Mouse (Mus musculus) cerebellum, postnatal 25 days (tissue): Measurements from ENCODE around the gene Skor1.

Source experiments
- DNase-seq, 2 experiments: peaks; one replicate each; pipeline ENCODE4 v3.0.0; 2021; ENCODE audit warnings: mixed read lengths in 2 of 2

The Skor1 gene

DNA sequence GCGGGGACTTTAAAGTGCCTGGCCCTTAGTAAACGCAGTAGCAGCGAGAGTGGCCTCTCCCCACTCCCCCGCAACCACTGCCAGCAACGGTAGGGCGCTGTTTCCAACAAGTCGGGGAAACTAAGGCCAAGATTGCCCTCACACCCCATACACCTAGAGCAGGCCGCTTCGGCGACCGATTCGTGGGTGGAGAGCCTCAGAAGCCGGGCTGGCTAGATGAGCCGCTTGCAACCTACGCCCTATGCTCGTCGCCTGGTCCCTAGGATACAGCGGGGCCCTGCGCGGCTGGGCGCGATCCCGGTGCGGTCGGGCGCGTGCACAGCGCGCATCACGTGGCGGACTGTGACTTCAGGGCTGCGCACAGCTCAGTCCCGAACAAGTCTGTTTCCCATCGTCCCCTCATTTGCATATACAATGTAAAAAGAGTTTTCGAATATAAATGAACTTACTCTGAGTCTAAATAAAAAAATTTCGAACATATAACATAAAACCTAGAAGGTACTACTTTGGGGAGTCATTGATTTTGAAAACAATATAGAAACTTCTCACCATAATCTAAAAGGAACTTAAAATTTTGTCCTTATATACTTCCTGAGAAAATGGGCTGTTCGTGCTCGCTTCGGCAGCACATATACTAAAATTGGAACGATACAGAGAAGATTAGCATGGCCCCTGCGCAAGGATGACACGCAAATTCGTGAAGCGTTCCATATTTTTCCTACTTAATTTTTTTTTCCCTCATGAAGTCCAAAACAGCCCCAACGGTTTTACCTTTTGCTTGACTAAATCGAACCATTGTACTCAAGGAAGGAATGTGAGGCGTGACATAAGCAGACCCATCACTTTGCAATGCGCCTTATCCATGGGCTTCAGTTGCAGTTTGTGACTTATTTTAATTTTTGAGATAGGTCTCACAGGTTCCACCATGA is 15.8 kb downstream of the Skor1 start:
- DNase-seq, result peak; percentile 97

DNA sequence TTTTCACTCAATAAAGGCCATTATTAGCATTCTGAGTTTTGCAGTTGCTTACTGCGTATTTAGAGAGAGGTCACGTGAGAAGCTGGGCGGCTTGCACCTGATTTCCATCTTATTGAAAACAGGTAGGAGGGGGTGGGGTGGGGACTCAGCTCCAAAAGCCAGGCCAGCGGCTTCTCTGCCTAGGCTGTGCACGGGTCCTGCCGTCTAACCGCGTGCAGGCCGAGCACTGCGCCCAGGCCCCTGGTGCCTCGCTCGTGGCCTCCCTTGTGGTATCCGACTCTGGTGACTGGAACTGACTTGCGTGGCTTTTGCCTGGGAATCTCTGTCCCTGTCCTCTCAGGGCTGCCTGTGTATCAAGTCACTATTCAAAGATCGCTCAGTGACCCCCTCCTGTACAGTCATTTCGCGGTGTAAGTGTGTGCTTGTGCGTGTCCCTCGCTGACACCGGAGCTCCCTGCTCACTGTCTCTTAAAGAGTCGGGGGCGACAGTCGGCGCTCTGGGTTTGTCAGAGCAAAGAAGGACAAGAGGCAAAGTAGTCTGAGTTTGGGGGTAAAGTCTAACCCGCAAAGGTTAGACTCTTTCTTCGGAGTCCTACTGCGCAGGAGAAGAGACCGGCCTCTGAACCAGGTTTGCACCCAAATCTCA is 16.7 kb downstream of the Skor1 start:
- DNase-seq, result peak; percentile 76 to 81

DNA sequence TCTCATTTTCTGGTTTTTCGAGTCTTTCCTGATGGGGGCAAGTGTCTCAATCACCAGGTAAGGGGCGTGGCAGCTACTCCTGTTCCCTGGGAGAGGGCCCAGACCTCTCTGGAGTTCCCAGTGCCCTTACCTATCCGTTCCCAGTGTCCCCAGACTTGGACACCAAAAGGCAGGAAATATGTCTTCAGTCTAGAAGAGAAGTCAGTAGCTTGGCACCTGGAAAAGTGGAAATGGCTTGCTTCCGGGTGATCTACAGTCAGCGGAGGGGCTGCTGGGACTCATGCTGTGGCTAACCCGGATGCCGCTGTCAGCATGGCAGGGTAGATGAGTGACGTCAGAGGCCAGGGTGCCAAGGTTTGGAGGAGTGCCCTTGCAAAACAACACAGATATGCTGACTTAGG is 19.1 kb downstream of the Skor1 start:
- DNase-seq, result no peak

DNA sequence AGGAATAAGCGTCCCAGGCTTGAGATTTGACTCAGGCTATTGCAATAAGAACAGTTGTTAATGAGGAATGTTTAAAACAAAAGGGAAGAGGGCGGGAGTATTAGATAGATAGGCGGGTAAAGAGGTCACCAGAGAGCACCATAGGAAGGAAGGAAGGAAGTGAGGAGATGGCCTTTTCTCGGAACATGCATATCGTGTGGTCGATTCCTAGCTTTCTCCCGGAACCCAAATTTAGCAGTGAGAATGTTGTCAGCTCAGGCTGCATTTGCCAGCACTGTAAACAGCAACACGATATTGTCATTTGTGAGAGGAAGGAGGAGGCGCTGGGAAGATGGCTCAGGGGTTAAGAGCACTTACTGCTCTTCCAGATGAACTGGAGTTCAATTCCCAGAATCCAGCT is 24.2 kb downstream of the Skor1 start:
- no peak for DNase-seq

DNA sequence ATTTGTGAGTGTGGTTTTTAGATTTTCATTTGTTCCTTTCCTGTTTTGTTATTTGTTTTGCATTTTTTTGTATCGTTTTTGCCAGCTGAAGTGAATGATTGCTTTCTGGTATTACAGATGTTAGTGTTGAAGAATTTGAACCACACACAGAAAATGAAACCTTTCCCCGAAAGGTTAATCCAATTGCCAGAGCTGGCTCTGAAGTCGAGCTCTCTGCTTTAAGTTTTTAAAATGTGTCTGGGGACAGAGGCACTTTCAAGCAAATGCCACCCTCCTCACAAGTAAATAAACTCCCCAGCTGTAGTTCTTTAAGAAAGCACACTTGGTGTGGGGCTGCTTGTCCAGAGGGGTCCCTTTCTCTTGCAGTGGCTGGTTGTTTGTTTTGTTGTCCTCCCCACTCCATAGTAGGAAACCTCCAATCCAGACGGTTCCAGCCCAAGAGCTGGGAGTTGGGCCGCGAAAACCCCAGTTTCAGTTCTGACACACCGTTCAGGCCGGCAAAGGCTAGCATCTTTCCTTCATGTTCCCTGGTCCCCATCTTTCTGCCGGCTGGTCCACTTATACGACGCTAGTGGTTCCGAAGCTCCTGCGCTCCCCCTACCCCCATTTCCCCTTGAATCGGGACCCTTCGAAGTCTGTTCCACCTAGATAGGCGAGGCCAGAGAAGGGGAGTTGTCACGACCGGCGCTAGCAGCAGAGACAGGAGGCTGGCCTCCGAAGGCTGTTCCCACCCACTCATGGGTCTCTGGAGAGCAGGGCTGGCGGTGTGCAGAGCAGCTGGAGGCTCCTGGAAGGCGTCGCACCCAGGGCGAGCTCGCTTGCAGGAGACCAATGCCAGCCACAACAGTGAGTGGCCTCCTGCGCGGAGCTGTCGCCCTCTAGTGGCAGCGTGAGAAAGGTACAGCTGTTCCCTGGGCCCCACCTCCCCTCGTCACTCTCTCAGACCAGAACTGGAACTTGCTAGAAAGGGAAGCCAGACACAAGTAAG is 25.0 kb downstream of the Skor1 start:
- DNase-seq, result peak; percentile 91 to 92

DNA sequence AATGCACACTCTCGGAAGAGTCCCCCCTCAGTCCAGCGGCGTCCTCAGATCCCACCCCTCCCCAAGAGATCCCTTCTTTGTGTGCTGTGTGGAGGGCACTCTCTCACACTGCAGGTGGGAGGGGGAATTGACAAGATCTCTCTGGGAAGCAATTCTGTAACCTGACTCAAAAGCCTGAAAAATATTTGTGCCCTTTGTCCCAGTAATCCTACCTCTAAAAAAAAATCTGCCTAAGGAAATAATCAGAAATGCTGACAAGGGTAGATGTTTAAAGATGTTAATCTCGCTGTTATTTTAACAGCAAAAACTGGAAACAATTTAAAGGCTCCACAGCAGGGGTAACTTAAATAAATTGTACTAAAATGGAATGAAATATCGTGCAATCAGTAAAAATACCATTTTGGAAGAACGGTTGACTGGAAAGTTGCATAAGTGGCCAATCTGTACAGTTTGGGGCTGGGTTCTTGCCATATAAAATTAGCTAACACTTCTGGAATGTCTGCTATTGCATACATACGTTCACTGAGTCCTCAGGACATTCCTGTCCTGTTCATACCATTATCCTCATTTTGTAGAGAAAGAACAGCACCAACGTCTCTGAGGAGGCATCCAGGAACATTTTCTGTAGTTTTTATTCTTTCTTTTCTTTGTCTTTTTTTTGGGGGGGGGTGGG is 26.5 kb downstream of the Skor1 start:
- no peak for DNase-seq

DNA sequence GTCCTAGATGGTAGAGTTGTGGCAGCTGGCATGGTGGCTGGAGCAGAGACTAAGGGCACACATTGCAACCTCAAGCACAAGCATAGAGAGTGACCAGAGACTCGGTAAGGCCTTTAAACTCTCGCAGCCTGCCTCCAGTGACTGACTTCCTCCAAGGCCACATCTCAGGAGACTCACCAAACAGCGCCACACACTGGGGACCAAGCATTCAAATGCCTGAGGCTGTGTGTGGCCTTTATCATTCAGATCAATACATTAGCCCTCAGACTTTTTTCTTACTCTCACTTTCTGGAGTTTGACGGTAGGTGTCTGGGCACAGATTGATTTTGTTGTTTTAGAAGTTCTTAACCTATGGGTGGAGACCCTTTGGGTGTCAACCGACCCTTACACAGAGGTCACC is 30.4 kb downstream of the Skor1 start:
- no peak for DNase-seq

DNA sequence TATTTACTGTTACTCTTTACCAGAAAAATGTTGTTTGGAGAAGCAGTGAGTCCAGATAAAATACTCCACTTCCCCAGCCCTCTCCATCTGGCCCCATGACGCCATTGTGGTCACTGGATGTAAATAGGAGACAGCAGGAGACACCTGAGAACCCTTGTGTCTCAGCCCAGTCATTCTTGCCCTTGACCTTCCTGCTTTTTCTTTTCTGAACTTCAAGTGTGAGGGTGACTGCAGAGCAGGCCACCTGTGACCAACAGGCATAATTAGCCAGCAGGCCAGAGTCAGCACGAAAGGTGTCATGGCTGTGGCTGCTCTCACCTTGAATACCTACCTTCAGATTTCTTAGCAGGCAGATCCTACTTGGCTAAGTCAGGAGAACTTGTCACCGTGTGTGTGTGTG is 36.2 kb downstream of the Skor1 start:
- no peak for DNase-seq

DNA sequence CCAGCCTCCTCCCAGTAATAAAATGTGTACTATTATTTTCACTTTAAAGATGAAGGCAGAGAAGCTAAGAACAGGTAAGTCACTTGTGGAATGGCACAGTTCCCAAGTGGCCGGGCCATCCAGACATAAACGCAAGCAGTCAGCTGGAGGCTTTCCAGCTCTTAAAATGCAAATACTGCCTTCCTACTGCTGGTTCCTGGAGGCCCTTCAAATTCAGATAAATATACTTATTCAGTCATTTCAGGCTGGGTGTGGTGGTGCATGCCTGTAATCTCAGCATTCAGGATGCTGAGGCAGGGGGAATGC is 39.0 kb downstream of the Skor1 start:
- DNase-seq, result peak in 1 of 2 experiments; percentile 15

DNA sequence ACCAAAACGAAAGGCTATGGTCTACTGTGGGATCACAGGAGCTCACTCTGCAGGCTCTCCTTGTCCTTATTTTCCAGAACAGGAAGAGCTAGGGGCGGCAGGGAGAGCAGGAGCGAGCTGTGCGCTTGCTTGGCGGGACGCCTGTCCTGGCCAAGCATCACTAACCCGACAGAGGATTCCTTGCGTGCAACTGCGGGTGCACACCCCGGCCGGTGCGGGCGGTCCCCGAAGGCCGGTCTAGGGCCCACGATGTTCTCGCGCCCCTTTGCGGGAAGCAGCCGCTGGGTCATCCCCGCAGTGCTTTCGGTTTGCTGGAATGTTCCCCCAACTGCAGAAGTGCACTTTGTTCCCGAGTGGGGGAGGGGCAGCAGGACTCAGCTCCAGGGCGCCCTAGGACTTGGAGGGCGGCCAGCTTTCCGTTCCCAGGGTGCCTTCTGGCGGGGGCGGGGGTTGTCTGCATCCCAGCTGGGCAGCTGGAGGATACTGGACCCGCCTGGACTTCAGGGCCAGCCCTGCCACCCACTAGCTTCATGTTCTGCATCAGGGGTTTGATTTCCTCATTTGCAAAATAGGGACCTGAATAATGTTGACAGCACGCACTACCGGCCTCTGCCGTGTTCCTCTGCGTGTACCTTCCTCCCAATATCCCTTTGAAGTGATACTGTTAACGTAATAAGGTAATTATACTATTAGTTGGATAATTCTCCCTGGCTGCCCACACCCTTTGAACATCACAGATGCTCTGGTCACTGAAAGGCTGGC is 39.6 kb downstream of the Skor1 start:
- peak; percentile 79 to 85 for DNase-seq

DNA sequence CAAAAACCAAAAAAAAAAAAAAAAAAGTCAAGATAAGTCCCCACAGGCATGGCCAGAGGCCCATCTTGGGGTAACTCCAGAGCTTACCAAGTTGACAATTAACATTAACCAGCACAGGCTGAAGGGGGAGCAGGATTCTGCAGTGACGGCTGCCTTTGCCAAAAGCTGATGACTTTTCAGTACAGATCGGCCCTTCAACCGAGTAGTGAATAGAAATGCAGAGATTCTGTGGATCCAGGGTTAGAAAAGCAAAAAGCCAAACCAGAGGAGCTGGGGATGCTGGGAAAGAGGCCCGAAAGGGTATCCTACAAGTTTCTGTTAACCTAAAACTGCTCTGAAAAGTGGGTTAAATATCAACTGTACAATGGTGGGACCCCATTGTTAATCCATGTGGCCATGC is 40.2 kb downstream of the Skor1 start:
- DNase-seq, result peak in 1 of 2 experiments; percentile 17

DNA sequence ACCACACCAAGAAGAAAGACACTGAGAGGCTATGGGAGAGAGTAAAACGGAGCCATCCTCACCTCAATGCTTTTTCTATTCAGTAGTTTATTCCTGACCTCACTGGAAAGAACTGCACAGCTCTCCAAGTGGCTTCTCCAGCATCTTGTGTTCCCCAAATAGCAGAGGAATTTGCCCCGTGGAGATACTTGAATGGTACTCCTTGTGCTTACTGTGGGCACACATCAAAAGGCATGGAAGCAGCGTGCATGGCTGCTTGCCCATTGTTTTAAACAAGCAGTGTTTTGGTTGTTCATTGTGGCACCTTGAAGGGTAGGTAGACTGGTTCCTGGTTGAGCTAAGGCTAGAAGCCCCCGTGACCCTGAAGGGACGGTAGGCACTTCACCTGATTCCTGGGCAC is 48.1 kb downstream of the Skor1 start:
- no peak for DNase-seq

DNA sequence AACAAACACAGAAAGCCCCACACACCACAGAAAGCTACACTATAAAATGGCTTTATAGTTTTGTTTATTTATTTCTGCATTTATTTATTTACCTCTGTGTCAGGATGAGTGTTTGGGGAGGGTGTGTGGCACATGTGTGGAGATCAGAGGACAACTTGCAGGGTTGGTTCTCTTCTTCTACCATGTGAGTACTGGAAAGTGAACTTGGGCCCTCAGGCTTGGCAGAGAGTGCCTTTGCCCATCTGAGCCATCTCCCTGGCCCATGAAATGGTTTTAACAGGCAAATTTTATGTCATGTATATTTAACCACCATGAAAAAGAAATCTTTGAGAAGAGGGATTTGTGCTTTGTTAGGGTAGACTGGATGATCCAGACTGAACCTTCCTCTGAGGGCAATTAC is 48.9 kb downstream of the Skor1 start:
- no peak for DNase-seq

DNA sequence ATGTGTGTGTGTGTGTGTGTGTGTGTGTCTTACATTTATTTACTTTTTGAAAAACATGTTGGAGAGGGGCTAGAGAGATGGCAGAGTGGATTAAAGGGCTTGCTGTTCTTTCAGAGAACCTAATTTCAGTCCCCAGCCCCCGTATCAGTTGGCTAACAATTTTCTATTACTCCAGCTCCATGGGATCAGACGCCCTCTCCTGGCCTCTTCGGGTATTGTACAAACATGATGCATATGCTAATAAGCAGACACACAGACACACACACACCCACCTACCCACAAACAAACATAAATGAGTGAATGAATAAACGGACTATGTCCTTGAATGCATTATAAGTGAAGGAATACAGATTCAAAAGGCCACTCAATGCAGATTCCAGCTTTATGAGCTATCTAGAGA is 49.4 kb downstream of the Skor1 start:
- no peak for DNase-seq

DNA sequence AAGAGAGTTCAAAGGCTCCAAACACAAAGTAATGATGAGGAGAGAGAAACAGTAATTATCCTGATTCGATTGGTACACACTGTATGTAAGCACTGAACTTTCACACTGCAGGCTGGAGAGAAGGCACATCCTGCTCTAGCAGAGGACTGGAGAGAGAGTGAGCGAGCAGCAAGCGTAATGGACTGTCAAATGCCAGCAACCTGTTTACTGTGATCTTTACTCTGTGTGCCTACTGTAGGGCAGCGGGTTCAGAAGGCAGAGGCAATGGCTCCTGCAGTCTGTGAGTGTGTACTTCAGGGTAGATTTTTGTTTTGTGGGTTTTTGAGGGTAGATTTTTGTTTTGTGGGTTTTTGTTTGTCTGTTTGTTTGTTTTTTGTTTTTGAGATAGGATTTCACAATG is 49.9 kb downstream of the Skor1 start:
- DNase-seq, result no peak

DNA sequence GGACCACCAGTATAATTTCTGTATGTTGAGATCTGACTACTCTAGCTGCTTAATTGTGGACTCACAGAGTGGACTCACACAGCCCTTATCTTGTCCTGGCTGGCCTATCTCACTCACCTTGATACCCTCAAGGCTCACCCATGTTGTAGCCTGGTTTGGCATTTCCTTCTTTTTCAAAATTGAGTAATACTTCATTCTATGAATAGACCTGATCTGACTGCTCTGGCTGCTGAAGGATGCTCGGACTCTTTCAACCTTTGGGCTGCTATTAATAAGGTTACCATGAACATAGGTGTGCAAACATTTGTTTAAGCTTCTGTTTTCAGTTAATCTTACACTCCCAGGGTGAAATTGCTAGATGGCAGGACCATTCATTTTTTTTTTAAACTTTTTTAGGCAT is 51.6 kb downstream of the Skor1 start:
- no peak for DNase-seq

DNA sequence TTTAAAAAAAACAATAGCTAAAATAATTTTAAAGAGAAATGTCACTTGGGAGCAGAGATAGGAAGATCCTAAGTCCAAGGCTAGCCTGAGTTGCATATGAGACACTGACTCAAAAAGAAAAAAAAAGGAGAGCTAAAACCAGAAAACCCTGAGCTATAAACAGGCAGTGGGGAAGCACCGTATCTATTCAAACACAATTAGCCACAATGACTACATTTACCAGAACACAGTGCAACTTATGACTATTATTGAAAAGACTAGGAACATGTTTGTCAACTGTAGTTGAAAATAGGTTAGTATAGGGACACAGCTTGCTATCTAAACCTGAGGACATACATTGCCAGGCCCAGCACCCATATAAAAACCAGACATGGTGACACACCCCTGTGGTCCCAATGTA is 54.7 kb downstream of the Skor1 start:
- no peak for DNase-seq

DNA sequence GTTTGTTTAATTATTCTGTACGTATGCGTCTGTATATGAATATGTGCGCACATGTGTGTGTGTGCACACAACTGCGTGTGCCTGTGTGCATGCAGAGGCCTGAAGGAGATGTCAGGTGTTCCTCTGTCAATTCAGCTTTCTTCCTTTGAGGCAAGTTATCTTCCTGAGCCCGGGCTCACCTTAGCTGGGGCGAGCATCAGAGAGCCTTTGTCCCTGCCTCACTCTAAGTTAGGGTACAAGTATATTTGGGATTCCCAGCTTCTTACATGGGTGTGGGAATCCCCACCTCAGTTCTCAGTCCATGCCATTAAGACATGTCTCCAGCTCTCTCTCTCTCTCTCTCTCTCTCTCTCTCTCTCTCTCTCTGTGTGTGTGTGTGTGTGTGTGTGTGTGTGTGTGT is 56.2 kb downstream of the Skor1 start:
- DNase-seq, result no peak

DNA sequence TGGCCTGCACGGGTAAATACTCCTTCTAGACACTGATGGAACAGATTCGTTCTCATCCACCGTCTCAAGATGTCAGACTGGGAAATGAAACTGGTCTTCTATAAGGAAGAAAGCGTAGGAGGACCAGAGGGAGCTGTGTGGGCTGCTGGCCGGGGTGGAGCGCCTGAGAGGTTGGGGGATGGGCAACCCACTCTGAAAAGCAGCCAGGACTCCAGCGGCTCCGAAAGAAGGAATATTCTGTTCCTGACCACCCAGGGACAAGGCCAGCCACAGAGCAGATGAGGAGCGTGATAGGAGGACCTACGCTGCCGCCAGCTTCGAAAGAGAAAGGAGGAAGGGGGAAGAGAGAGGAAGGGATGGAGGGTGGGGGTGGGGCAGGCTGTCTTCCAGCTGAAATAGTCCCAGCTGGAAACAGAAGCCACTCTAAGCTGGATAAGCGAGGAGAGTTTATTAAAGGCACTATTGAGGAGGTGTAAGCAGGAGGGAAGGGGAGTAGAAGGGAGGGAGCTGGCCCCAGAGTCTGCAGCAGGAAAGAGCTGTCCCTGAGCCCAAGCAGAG is 56.7 kb downstream of the Skor1 start:
- DNase-seq, result peak; percentile 64 to 69

DNA sequence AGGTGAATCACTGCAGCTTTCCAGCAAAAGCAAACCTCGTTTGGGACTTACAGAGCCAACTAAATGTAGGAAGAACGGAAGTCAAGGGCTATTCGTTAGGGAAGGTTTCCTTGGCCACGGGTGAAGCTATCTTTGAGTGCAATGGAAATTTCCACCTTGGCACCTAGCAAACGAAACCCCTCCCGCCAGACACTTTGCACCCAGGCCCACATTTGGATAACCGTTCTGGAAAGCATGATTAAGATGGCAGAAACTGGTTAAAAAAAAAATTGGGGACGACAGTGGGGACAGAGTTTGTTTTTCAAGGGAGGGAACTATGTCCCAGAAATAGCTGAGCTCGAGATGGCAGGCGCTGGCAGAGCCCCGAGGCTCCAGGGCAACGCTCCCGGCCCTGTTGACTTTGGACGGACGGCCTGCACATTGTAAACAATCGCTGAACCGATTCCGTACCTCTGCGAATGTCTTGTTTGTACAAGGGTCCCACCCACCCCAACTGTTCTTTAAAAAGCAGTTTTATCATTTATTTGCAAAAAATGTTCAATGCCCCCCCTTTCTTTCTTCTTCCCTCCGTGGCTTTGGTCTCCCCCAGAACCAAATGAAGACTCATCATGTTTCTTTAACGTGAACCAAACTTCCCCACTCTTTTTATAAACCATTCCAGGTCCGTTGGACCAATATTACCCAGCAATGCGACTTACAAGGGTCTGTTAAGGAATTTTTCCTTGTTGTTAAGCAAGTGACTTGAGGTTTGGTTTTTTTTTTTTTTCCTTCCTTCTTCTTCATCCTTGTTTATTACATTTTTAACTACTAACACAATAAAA is 57.5 kb downstream of the Skor1 start:
- peak; percentile 26 to 39 for DNase-seq

DNA sequence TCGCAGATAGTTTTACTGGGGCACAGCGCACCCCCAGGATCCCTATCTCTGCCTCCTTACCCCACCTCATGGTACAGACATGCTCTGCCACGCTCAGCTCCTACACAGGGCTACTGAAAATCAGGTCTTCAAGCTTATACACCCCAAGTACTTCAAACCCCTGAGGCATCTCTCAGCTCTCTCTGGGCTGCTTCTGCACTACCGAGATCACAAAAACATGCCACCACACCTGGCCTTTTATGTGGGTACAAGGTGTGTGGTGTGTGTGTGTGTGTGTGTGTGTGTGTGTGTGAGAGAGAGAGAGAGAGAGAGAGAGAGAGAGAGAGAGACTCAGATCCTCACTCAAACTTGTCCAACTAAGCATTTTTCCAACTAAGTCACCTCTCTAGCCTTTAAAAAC is 59.6 kb downstream of the Skor1 start:
- DNase-seq, result no peak
